Mouse (Mus musculus): ENCODE results near the gene Dph3. TPM values are rescaled to one million over a fixed set of nuclear protein-coding genes. Genes with fewer than 3 reads are reported as not detected.
"Not testable (repeated sequence)": the region's sequence is repeated elsewhere in the genome, so short reads cannot be mapped to it uniquely, and the experiment has no call there.

Gene Dph3
- 19.2 and 19.5 TPM in 2 replicates for polyA plus RNA-seq (2012; rRNA removed)

GRCm38 (mm10) chr14:32085486-32086201 is at the start of gene Dph3:
Gene Dph3, minus strand, starts transcription at chr14:32085729.
- TF ChIP-seq POLR2A (IDR thresholded peaks at IDR 0.05; ENCODE audit: control insufficient read depth, extremely low read depth, insufficient read depth, low read length, poor library complexity) (no peak), CTCF (IDR thresholded peaks at IDR 0.05; ENCODE audit: borderline replicate concordance, control insufficient read depth, extremely low read depth, insufficient read depth, low read length, poor library complexity) (0 out of 2 replicates have a peak, but pooled peaks have one; percentile 29)
- Histone ChIP-seq H3K27ac (ENCODE audit: control insufficient read depth, insufficient read depth, low read length) (peak within 1 kb of the TSS; percentile 75), H3K4me3 (ENCODE audit: control insufficient read depth, insufficient read depth, low read length) (peak within 1 kb of the TSS; percentile 72), H3K36me3 (ENCODE audit: control insufficient read depth, insufficient read depth, low read length) (peaks cover 10% of the 10 kb centered on the region), H3K27me3 (ENCODE audit: control insufficient read depth, insufficient read depth, low read length) (no peaks in the 10 kb centered on the region), H3K4me1 (replicated peaks; ENCODE audit: control insufficient read depth, insufficient read depth, low read length) (peaks cover 4% of the 10 kb centered on the region; the same call in 1 of the 2 replicates)
- WGBS: under 1% methylated on average over 43 of the region's 43 CpGs
- DNase-seq: peak; percentile 96

- Histone ChIP-seq H3K36me3 (ENCODE audit: control insufficient read depth, insufficient read depth, low read length) (no peaks in the 10 kb centered on the region), H3K4me3 (ENCODE audit: control insufficient read depth, insufficient read depth, low read length) (no peak overlapping the region), H3K27ac (ENCODE audit: control insufficient read depth, insufficient read depth, low read length) (no peak overlapping the region), H3K27me3 (ENCODE audit: control insufficient read depth, insufficient read depth, low read length) (no peaks in the 10 kb centered on the region), H3K4me1 (replicated peaks; ENCODE audit: control insufficient read depth, insufficient read depth, low read length) (no peaks in the 10 kb centered on the region)
- no peak for TF ChIP-seq POLR2A (IDR thresholded peaks at IDR 0.05; ENCODE audit: control insufficient read depth, extremely low read depth, insufficient read depth, low read length, poor library complexity)
- no peak for TF ChIP-seq CTCF (IDR thresholded peaks at IDR 0.05; ENCODE audit: borderline replicate concordance, control insufficient read depth, extremely low read depth, insufficient read depth, low read length, poor library complexity)
- 64% methylated on average over 2 of the region's 2 CpGs for WGBS
- DNase-seq: no peak
Observed at GRCm38 (mm10) chr14:32134293-32134692, 48.8 kb upstream of the Dph3 start.

- no peak overlapping the region for H3K4me3 ChIP-seq (ENCODE audit: control insufficient read depth, insufficient read depth, low read length)
- H3K4me1 ChIP-seq (replicated peaks; ENCODE audit: control insufficient read depth, insufficient read depth, low read length): no peaks in the 10 kb centered on the region
- TF ChIP-seq CTCF (IDR thresholded peaks at IDR 0.05; ENCODE audit: borderline replicate concordance, control insufficient read depth, extremely low read depth, insufficient read depth, low read length, poor library complexity) (no peak), POLR2A (IDR thresholded peaks at IDR 0.05; ENCODE audit: control insufficient read depth, extremely low read depth, insufficient read depth, low read length, poor library complexity) (no peak)
Observed at GRCm38 (mm10) chr14:32131836-32132235, 46.3 kb upstream of the Dph3 start.

GRCm38 (mm10) chr14:32128409-32128808 is 42.9 kb upstream of the Dph3 start:
- H3K36me3 ChIP-seq (ENCODE audit: control insufficient read depth, insufficient read depth, low read length): no peaks in the 10 kb centered on the region
- H3K4me1 ChIP-seq (replicated peaks; ENCODE audit: control insufficient read depth, insufficient read depth, low read length): no peaks in the 10 kb centered on the region
- 64% methylated on average over 5 of the region's 5 CpGs for WGBS
- no peak overlapping the region for H3K4me3 ChIP-seq (ENCODE audit: control insufficient read depth, insufficient read depth, low read length)
- H3K27me3 ChIP-seq (ENCODE audit: control insufficient read depth, insufficient read depth, low read length): no peaks in the 10 kb centered on the region
- TF ChIP-seq POLR2A (IDR thresholded peaks at IDR 0.05; ENCODE audit: control insufficient read depth, extremely low read depth, insufficient read depth, low read length, poor library complexity) (no peak), CTCF (IDR thresholded peaks at IDR 0.05; ENCODE audit: borderline replicate concordance, control insufficient read depth, extremely low read depth, insufficient read depth, low read length, poor library complexity) (no peak)
- DNase-seq: no peak
- H3K27ac ChIP-seq (ENCODE audit: control insufficient read depth, insufficient read depth, low read length): no peak overlapping the region

More at GRCm38 (mm10) chr14:32131836-32132235, 46.3 kb upstream of the Dph3 start:
- Histone ChIP-seq H3K27me3 (ENCODE audit: control insufficient read depth, insufficient read depth, low read length) (no peaks in the 10 kb centered on the region), H3K36me3 (ENCODE audit: control insufficient read depth, insufficient read depth, low read length) (no peaks in the 10 kb centered on the region), H3K27ac (ENCODE audit: control insufficient read depth, insufficient read depth, low read length) (no peak overlapping the region)
- no peak for DNase-seq
- 43% methylated on average over 4 of the region's 4 CpGs for WGBS

GRCm38 (mm10) chr14:32125256-32125655 is 39.7 kb upstream of the Dph3 start:
- WGBS: 87% methylated on average over 5 of the region's 5 CpGs
- H3K4me1 ChIP-seq (replicated peaks; ENCODE audit: control insufficient read depth, insufficient read depth, low read length); H3K36me3 ChIP-seq (ENCODE audit: control insufficient read depth, insufficient read depth, low read length); H3K27ac ChIP-seq (ENCODE audit: control insufficient read depth, insufficient read depth, low read length); DNase-seq; H3K27me3 ChIP-seq (ENCODE audit: control insufficient read depth, insufficient read depth, low read length); H3K4me3 ChIP-seq (ENCODE audit: control insufficient read depth, insufficient read depth, low read length): not testable (repeated sequence)

- 96% methylated on average over 3 of the region's 3 CpGs for WGBS
- Histone ChIP-seq H3K36me3 (ENCODE audit: control insufficient read depth, insufficient read depth, low read length) (no peaks in the 10 kb centered on the region), H3K27ac (ENCODE audit: control insufficient read depth, insufficient read depth, low read length) (no peak overlapping the region), H3K4me1 (replicated peaks; ENCODE audit: control insufficient read depth, insufficient read depth, low read length) (no peaks in the 10 kb centered on the region), H3K27me3 (ENCODE audit: control insufficient read depth, insufficient read depth, low read length) (no peaks in the 10 kb centered on the region), H3K4me3 (ENCODE audit: control insufficient read depth, insufficient read depth, low read length) (no peak overlapping the region)
- TF ChIP-seq POLR2A (IDR thresholded peaks at IDR 0.05; ENCODE audit: control insufficient read depth, extremely low read depth, insufficient read depth, low read length, poor library complexity) (no peak), CTCF (IDR thresholded peaks at IDR 0.05; ENCODE audit: borderline replicate concordance, control insufficient read depth, extremely low read depth, insufficient read depth, low read length, poor library complexity) (no peak)
- DNase-seq: no peak
Observed at GRCm38 (mm10) chr14:32124261-32124660, 38.7 kb upstream of the Dph3 start.

GRCm38 (mm10) chr14:32121920-32122315 is 36.4 kb upstream of the Dph3 start:
- Histone ChIP-seq H3K27me3 (ENCODE audit: control insufficient read depth, insufficient read depth, low read length) (no peaks in the 10 kb centered on the region), H3K4me1 (replicated peaks; ENCODE audit: control insufficient read depth, insufficient read depth, low read length) (no peaks in the 10 kb centered on the region), H3K4me3 (ENCODE audit: control insufficient read depth, insufficient read depth, low read length) (no peak overlapping the region), H3K27ac (ENCODE audit: control insufficient read depth, insufficient read depth, low read length) (no peak overlapping the region), H3K36me3 (ENCODE audit: control insufficient read depth, insufficient read depth, low read length) (no peaks in the 10 kb centered on the region)
- TF ChIP-seq CTCF (IDR thresholded peaks at IDR 0.05; ENCODE audit: borderline replicate concordance, control insufficient read depth, extremely low read depth, insufficient read depth, low read length, poor library complexity): peak; percentile 47; the same call in 1 of the 2 replicates
- TF ChIP-seq POLR2A (IDR thresholded peaks at IDR 0.05; ENCODE audit: control insufficient read depth, extremely low read depth, insufficient read depth, low read length, poor library complexity): no peak
- peak; percentile 40 for DNase-seq
- WGBS: 9% methylated on average over 2 of the region's 2 CpGs

All from thymus, adult 2 months (tissue).